Mouse (Mus musculus): ENCODE measurements at regions not wholly inside any gene's neighbourhood (a gene's known extent, or its start where the extent isn't known, plus 50 kb on each side); places are given as distances from the start of the nearest gene placed in this dataset.

- TF ChIP-seq POLR2A (IDR thresholded peaks at IDR 0.05; ENCODE audit: control insufficient read depth, extremely low read depth, insufficient read depth, low read length, poor library complexity) = no peak
- TF ChIP-seq CTCF (IDR thresholded peaks at IDR 0.05; ENCODE audit: borderline replicate concordance, control insufficient read depth, extremely low read depth, insufficient read depth, low read length, poor library complexity) = no peak
Observed at GRCm38 (mm10) chrX:12435656-12436055, 151.9 kb upstream of the Atp6ap2 start.

Measured in thymus, adult 2 months (tissue).